Mouse (Mus musculus) erythroblast, adult 5-6 weeks (primary cell): ENCODE results near the gene Tbcd. TPM values are rescaled to one million over a fixed set of nuclear protein-coding genes. Genes with fewer than 3 reads are reported as not detected.

ENCODE experiments used
- ATAC-seq: replicated peaks from 2 replicates; pipeline ENCODE4 v1.8.0; 2016; ENCODE audit warnings: moderate number of reproducible peaks, mild to moderate bottlenecking, moderate TSS enrichment, inconsistent platforms; ENCODE audit not compliant: poor library complexity, low FRiP score, severe bottlenecking
- total RNA-seq, 2 experiments: library from RNA; stranded (forward) in 1 of 2; stranded (reverse) in 1 of 2; fragments of 150-400 nt in 1 of 2; fragments of 200-764, 138-1000 nt in 1 of 2; gene quantifications; 2 replicates each; pipeline versions ENCODE4 v1.2.3 to v1.2.4; 2015 to 2017; ENCODE audit warnings: low replicate concordance in 2 of 2

Tbcd gene
- total RNA-seq, 2 experiments from 2014 or later: 76.7 to 91.8 TPM

- ATAC-seq: no peak
Measured at GRCm38 (mm10) chr11:121467408-121467807, 15.7 kb downstream of the Tbcd start.

- ATAC-seq: no peak
Measured at GRCm38 (mm10) chr11:121474831-121475230, 23.1 kb downstream of the Tbcd start.

- ATAC-seq: peak; percentile 85
Measured at GRCm38 (mm10) chr11:121475699-121476415, 24.1 kb downstream of the Tbcd start.

- no peak for ATAC-seq
Measured at GRCm38 (mm10) chr11:121479476-121480203, 27.9 kb downstream of the Tbcd start.

GRCm38 (mm10) chr11:121481129-121481528 lies 29.4 kb downstream of the Tbcd start:
- no peak for ATAC-seq

GRCm38 (mm10) chr11:121485882-121486281 lies 34.1 kb downstream of the Tbcd start:
- ATAC-seq: no peak

GRCm38 (mm10) chr11:121490651-121491050 lies 38.9 kb downstream of the Tbcd start:
- no peak for ATAC-seq

GRCm38 (mm10) chr11:121500595-121500994 lies 48.8 kb downstream of the Tbcd start:
- no peak for ATAC-seq

GRCm38 (mm10) chr11:121501525-121501924 lies 49.8 kb downstream of the Tbcd start:
- ATAC-seq: no peak

- no peak for ATAC-seq
Measured at GRCm38 (mm10) chr11:121502000-121502860, 50.5 kb downstream of the Tbcd start.

- ATAC-seq: no peak
Measured at GRCm38 (mm10) chr11:121508478-121508877, 56.7 kb downstream of the Tbcd start.

GRCm38 (mm10) chr11:121510512-121511246 lies 58.9 kb downstream of the Tbcd start:
- ATAC-seq: no peak

GRCm38 (mm10) chr11:121512896-121513572 lies 61.3 kb downstream of the Tbcd start:
- ATAC-seq: no peak

GRCm38 (mm10) chr11:121515996-121516395 lies 64.2 kb downstream of the Tbcd start:
- no peak for ATAC-seq

GRCm38 (mm10) chr11:121516906-121517305 lies 65.2 kb downstream of the Tbcd start:
- no peak for ATAC-seq

- ATAC-seq: no peak
Measured at GRCm38 (mm10) chr11:121517687-121518465, 66.1 kb downstream of the Tbcd start.

GRCm38 (mm10) chr11:121519131-121519530 lies 67.4 kb downstream of the Tbcd start, which contains the start of gene Zfp750:
Gene Zfp750, minus strand, starts transcription at chr11:121519333.
- ATAC-seq: no peak

- ATAC-seq: no peak
Measured at GRCm38 (mm10) chr11:121519703-121520102, 68.0 kb downstream of the Tbcd start.
